Mouse (Mus musculus) lung, postnatal 10 days (tissue): ENCODE measurements at regions not wholly inside any gene's neighbourhood (a gene's known extent, or its start where the extent isn't known, plus 50 kb on each side); places are given as distances from the start of the nearest gene placed in this dataset.

Source experiments
- DNase-seq: peaks from one replicate; pipeline ENCODE4 v3.0.0; 2021

DNA sequence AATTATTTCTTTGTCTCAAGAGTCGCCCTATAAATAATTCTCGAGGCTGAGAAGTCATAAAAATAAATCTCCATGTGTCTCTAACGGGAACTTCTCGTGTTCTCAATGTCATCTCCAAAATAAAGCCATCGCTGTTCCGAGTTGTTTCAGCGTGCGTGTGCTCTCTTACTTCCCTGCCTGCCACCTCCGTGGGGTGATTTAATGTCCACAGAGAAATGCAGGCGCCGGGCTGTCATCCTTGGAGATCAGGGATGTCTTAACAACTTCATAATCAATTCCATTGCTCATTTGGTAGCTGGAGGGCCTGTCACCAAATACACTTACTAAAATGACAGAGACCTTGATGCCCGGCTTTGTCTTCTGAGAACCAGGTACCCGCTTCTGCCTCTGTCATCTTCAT, 161.8 kb downstream of the Pmp22 start:
- DNase-seq, result no peak

- no peak for DNase-seq
Measured at GRCm38 (mm10) chr11:63293485-63293884, 164.7 kb downstream of the Pmp22 start.

DNA sequence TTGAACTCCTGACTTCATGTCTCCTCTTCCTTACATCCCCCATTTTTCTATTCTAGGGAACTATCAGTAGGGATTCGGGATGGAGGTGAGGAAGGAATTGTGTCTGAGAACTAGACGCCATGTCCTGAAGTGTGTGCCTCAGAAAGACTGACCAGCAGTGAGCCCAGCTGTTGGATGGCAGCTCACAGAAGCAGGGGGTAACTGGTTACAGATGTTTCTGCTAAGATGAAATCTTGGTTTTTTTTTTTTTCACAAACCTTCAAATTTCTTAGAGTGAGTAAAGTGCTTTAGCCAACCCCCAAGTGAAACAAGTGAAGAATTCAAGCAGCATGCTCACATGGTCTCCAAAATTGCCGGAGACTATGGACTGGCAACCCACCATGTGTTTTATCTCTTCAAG, 165.7 kb downstream of the Pmp22 start:
- DNase-seq, result no peak

DNA sequence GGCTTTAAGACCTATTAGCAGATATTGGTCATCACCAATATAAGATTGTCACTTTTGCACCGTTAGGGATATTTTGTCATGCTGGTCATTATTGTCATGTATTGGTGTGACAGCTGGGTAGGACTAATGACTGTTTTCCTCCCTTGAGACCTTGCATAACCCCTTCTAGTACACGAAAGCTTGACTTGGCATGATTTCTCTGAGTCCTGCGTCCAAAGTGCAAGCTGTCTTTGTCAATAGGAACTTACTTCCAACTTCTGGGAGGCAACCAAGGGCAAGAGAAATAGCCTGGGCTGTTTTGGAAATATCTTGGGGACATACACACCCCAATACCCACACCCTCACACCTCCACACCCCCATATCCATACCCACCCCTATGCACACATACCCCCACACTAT, 167.7 kb downstream of the Pmp22 start:
- no peak for DNase-seq

DNA sequence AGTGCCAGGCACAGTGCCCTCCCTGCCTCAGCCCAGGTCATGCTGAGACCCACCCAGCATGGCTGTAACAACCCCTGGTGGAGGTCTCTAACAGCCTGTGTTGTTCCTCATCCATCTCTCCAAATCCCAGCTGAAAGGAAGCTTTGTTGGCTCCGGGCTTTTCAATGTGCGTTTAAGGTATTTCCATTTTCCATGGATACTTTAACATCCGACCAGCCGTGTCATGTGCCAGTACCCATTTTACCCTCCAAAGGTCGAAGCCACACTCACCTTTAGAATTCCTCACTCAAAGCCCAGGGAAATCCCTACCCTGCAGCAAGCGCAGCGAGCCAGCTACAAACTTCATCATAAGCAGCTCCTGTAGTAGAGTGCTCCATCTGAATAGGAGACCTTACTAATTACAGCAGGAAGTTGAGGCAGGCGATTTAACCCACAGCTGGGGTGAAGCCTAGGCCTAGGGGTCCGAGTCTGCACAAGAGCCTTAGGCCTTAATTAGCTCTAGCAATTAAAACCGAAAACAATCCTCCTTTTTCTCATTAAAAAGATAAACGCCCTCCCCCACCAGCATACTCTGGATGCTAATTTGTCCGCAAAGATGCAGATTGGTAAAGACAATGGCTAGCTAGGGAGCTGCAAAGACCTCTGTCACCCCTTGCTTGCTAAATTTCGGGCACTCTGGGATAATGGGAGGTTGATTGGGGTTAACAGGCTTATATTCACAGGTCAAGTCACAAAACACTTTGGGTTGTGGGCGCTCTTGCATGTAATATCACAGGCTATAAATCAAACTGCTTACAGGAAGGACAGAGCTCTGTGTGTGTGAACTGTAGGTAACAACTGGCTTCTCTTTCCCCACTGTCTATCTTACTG, 171.2 kb downstream of the Pmp22 start:
- DNase-seq, result no peak

DNA sequence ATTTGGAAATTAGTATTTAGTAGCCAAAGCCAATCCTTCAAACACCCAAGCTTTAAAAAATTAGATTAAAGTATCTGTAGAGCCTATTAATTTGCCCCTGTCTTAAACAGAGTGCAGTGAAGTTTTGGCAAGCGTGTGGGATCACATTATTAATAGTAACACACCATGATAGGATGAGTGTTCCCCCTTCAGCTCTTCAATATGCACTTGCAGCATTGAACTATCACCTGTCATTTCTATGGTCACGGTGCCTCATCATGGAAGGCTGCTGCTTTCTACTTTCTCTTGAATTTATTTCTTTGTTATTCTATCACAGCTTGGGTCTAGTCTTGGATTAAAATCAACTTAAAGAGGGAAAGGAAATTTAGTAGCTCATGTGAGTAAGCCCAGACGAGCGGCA, 196.4 kb downstream of the Pmp22 start:
- no peak for DNase-seq

DNA sequence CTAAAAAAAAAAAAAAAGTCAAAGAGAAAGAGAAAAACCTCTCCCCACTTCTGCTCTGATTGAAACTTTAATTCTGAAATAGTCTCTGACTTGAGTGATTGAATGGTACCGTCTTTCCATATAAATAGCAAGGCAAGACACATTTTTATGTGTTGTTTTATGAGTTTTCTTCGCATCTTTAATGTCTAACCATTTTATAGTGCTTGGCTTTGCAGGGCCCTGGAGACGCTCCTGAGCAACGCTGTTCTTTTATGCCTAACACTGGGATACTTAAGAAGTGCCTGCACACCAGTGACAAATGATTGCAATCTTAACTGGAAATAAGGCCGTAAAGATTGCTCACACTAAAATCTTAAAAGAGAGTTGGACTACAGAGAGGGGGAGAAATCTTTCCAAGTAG, 198.1 kb downstream of the Pmp22 start:
- DNase-seq, result no peak

- no peak for DNase-seq
Measured at GRCm38 (mm10) chr11:63337503-63337902, 208.7 kb downstream of the Pmp22 start.

DNA sequence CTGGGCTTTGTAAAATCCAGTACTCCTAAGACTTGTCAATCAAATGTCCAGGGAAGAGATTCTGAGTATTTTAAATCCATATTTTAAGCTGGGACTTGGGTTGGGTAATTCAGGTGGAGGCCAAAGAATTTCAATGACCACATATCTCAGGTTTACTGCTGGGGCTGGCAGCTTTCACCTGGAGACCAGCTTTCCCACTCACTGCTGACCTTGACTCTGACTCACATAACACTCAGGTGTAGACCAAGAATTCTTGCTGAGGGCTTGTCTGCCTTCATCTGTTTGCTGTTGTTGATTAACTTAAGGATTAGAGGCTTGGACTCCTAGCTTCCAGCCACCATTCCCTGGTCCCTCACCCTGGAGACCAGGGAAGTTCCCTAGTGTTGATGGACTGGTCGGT, 209.5 kb downstream of the Pmp22 start:
- no peak for DNase-seq

- DNase-seq, result no peak
Measured at GRCm38 (mm10) chr11:63345653-63346052, 216.9 kb downstream of the Pmp22 start.

DNA sequence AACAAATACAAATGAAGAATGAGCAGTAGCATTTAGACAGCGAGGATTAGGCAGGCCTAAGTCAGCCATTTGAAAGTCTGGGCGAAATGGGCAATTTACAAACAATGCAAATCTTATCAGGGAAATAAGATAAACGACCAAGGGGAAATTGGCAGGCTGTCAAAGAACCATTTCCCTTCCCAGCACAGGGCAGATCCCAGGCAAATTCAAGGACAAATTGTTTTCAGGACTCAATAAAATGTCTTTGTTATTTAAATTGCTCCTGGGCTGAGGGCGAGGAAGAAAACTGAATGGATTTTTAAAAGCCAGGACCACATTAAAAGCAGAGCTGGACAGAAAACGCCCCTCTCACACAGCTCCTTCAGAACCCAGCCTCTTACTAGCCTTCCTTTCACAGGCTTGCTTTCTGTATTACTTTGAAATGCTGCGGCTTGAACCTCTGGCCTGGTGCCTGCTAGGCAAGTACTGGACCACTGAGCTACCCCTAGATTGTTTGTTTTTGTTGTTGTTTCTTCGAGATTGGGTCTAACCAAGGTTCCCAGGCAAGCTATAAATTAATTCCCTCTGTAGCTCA, 221.4 kb downstream of the Pmp22 start:
- DNase-seq, result peak; percentile 73

DNA sequence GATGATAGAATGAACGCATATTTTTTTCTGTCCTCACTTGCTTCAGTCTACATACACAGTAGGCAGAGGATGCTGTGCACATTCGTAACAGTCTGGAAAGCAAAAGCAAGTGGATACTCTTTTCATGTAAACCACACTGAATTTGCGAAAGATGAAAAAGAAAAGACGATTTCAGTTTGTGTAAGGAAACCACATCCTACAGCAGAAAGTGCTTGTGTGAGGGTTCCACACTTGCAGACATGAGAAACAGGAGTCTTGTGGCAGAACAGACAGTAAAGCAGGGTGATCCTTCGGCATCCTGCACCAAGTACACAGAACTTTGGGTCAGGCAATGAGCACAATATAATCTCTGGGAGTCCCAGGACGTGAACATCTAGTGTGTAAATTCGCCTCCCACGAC, 223.2 kb downstream of the Pmp22 start:
- DNase-seq, result no peak

DNA sequence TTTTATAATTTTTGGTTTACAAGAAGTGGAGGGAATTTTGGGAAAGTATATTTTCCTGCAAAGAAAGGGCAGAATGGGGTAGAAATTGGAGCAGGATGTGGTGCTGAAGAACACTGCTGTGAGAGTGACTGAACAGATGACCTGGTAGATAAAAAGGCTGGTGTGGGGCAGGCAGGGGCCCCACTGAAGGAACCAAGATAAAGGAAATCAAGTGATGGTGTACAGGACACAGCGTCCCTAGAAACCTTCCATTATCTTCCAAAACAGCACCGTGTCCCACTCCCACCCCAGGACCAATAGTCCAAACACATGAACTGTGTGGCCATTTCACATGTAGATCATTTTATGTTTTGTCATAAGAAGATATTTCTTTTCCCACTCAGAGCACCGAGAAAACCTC, 224.2 kb downstream of the Pmp22 start:
- no peak for DNase-seq

DNA sequence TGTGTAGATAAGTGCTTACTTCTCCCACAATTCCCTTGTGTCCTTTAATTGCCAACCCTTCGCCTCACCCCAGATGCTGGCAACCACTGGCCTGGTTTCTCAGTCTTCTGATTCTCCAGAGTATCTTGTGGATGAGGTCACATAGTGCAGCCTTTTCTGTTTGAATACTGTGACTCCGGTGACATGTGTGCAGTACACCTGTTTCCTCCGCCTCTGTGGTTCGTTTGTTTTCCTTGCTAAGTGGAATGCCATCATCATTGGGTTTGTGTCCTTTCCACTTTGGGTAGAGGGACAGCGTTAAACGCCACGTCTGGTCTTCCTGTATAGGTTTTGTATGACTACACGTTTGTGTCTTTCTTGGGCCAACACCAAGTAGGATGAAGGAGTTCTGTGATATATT, 224.9 kb downstream of the Pmp22 start:
- no peak for DNase-seq

GRCm38 (mm10) chr11:63357772-63358344, 229.1 kb downstream of the Pmp22 start:
- DNase-seq, result no peak

DNA sequence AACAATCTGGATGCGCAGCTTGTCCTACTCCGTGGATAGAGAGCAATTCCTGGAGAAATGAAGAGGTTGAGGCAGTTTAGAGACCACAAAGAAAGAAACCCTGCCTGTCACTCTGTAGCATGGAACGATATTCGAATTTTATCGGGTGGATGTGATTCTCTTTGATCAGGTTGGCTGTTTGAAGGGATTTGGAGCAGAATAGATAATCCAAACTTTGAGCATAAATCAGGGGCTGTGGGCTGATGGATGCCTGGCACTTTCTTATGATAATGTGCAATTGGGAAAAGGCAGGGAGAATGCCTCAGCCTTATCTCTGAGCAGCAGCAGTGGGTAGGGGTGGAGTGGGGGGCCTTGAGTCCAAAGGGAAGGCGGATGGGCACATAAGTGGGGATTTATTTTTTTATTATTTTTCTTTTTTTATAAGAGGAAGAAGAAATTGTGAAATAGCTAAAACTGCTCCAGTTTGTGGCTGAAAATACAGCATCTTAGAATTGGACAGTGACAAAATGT, 239.0 kb downstream of the Pmp22 start:
- no peak for DNase-seq

GRCm38 (mm10) chr11:63369475-63369874, 240.7 kb downstream of the Pmp22 start:
- DNase-seq, result no peak

GRCm38 (mm10) chr11:63376311-63376710, 247.5 kb downstream of the Pmp22 start:
- no peak for DNase-seq

DNA sequence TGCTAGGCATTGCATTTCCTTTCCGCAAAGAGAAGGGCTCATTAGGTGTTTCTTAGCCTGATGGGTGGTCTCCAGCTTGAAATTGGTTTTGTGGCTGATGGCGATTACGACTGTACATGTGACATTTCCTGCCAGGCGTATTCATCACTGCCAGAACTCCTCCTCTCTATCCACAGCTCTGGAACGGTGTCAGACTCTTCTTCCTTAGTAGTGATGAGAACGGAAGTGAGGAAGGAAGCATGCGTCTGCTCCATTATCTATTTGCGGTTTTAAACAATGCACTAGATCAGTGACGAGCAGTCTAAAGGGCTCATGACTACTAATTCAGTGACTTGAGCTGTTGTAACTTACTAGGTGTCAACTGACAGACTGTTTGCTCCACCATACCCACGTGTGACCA, 248.2 kb downstream of the Pmp22 start:
- peak; percentile 44 for DNase-seq

GRCm38 (mm10) chr11:63388247-63388646, 259.5 kb downstream of the Pmp22 start:
- DNase-seq, result no peak

- peak; percentile 25 for DNase-seq
Measured at GRCm38 (mm10) chr11:63391478-63391877, 262.7 kb downstream of the Pmp22 start.

DNA sequence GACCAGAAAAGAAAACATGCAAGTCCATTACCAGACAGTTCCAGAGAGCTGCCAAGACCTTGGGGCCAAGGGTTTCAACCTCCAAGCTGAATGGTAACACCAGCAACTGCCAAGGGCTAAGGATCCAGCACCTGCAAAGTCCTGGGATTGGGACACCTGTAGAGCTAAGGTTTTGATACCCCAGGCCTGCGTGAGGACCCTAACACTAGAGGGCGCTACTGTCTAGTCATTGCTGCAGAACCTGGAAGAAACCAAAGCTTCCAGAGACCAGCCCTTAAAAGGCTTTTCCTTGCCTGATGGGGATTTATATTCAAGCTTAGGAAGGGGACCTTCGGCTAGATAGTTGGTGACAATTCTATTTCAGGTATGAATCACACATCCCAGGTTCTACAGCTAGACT, 263.6 kb downstream of the Pmp22 start:
- DNase-seq, result peak; percentile 35

- DNase-seq, result no peak
Measured at GRCm38 (mm10) chr11:63394201-63394600, 265.4 kb downstream of the Pmp22 start.

DNA sequence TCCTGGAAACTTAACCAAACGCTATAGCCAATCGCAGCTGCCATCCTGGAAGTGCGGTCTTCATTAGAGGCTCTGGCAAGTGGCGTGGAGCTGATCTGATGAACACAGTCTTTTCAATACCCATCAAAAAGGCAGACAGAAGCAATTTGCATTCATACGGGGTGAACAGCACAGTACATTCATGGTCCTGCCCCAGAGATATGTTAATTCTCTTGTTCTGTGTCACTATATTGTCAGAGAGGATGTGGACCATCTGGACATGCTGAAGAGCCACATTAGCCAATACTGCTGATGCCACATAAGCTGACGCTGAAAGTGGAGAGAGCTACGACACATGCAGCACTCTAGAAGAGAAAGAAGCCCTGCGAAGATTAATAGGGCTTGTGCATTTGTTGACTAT, 267.6 kb downstream of the Pmp22 start:
- DNase-seq, result no peak
